Mouse (Mus musculus) liver, embryonic 11.5 days (tissue): ENCODE measurements around the gene Vgll4. TPM values are rescaled to one million over a fixed set of nuclear protein-coding genes. Genes with fewer than 3 reads are reported as not detected.
A peak's percentile ranks its signal among the peaks of the same experiment; 100 is the strongest.

ENCODE experiments used
- ATAC-seq: fragments of 200-750 bp; cut with Nextera tagmentation; replicated peaks from 2 replicates; pipeline ENCODE4 v1.8.0; 2017; ENCODE audit warnings: moderate number of reproducible peaks, mild to moderate bottlenecking, moderate TSS enrichment, moderate library complexity; ENCODE audit not compliant: low FRiP score
- DNase-seq: peaks from one replicate; pipeline ENCODE4 v3.0.0-alpha.2; 2017; ENCODE audit warnings: low spot score
- H3K27ac ChIP-seq: fragments of 300-500 bp; sonication (generic); 2 replicates; pipeline ENCODE4 v1.5.1; 2014; ENCODE audit warnings: mild to moderate bottlenecking, low read depth, low read length, control low read depth
- H3K27me3 ChIP-seq: fragments of 300-500 bp; sonication (generic); replicated peaks from 2 replicates; pipeline ENCODE4 v1.6.1; 2014; ENCODE audit warnings: low read length, mixed read lengths; ENCODE audit not compliant: control insufficient read depth, insufficient read depth
- H3K36me3 ChIP-seq: fragments of 300-500 bp; sonication (generic); 2 replicates; pipeline ENCODE4 v1.6.1; 2014; ENCODE audit warnings: mild to moderate bottlenecking, low read length, moderate library complexity, mixed read lengths; ENCODE audit not compliant: control insufficient read depth, insufficient read depth
- H3K4me1 ChIP-seq: fragments of 300-500 bp; sonication (generic); replicated peaks from 2 replicates; pipeline ENCODE4 v1.6.1; 2014; ENCODE audit warnings: low read length, mixed read lengths; ENCODE audit not compliant: control insufficient read depth, insufficient read depth
- H3K4me2 ChIP-seq: fragments of 300-500 bp; sonication (generic); 2 replicates; pipeline ENCODE4 v1.6.1; 2014; ENCODE audit warnings: mild to moderate bottlenecking, control low read depth, moderate library complexity
- H3K4me3 ChIP-seq: fragments of 300-500 bp; sonication (generic); 2 replicates; pipeline ENCODE4 v1.5.1; 2014; ENCODE audit warnings: low read depth, low read length, control low read depth
- H3K9ac ChIP-seq: fragments of 300-500 bp; sonication (generic); 2 replicates; pipeline ENCODE4 v1.6.1; 2014; ENCODE audit warnings: low read depth, low read length, control low read depth
- H3K9me3 ChIP-seq: fragments of 300-500 bp; sonication (generic); 2 replicates; pipeline ENCODE4 v1.6.1; 2016; ENCODE audit warnings: low read length, inconsistent platforms, mixed read lengths; ENCODE audit not compliant: control insufficient read depth
- WGBS: fragments of 180-500 bp; shearing (Covaris S2); extraction: QIAGEN DNeasy Blood & Tissue Kit; methylation state at CpG from one replicate; pipeline ENCODE4 v1.1.7; 2014; 5-methylcytosine and 5-hydroxymethylcytosine counted together
- polyA plus RNA-seq: library from polyadenylated mRNA; unstranded; fragments of >200 nt; fragmentation: Nextera tagmentation; extraction: Ambion mirVana; gene quantifications from 2 replicates; pipeline ENCODE4 v1.2.1, GENCODE M21; 2014

Vgll4 gene
- polyA plus RNA-seq, 1 experiment from 2014 or later = 37.8 TPM

DNA sequence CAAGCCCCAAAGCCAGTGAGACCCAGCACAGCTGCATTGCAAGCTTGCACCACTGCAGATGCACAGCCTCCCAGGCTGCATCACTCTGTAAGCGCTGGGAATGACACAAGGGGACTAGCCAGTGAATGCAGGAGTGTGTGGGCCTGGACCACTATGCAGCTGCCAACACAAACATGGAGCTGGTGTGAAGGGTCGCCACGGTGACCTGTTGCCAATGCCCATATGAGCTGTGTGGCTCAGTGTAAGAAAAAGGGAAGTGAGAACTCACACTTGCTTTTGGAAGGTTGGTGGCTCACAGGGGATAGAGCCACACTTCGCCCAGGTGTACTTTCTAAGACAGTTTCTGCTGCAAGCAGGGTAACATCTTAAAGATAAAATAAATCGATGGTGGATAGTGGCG is 83.8 kb downstream of the Vgll4 start:
- H3K4me2 ChIP-seq = no peak overlapping the region
- H3K9me3 ChIP-seq = no peaks in the 10 kb centered on the region
- DNase-seq (no peak), ATAC-seq (no peak)
- WGBS = 89% methylated on average over 6 of the region's 6 CpGs
- H3K27ac ChIP-seq = no peak overlapping the region
- no peaks in the 10 kb centered on the region for H3K27me3 ChIP-seq
- H3K9ac ChIP-seq = no peak overlapping the region
- H3K36me3 ChIP-seq = peaks cover 6% of the 10 kb centered on the region; the same call in 1 of the 2 replicates
- H3K4me1 ChIP-seq = peaks cover 59% of the 10 kb centered on the region
- no peak overlapping the region for H3K4me3 ChIP-seq

DNA sequence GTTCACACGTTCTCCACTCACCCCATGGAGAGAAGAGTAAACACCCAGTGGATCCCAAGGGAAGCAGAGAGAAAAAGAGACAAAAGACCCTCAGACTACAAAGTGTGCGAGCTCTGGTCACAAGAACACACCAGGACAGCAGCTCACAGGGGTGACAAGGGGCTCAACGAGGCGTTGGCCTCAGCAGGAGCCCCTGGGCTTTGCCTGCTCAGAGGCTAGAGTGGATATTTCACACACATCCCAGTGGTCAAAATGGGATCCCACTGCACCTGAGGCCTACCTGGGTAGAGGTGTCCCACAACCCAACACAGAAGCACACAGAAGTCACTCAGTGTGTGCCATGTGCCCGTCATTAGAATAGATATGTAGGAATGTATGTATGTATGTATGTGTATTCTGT is 84.7 kb downstream of the Vgll4 start:
- WGBS = 75% methylated on average over 5 of the region's 5 CpGs
- H3K9ac ChIP-seq = no peak overlapping the region
- no peak overlapping the region for H3K4me3 ChIP-seq
- H3K36me3 ChIP-seq = peaks cover 6% of the 10 kb centered on the region; the same call in 1 of the 2 replicates
- H3K9me3 ChIP-seq = no peaks in the 10 kb centered on the region
- H3K27ac ChIP-seq = no peak overlapping the region
- H3K27me3 ChIP-seq = no peaks in the 10 kb centered on the region
- DNase-seq (no peak), ATAC-seq (no peak)
- H3K4me1 ChIP-seq = peaks cover 62% of the 10 kb centered on the region
- H3K4me2 ChIP-seq = no peak overlapping the region

DNA sequence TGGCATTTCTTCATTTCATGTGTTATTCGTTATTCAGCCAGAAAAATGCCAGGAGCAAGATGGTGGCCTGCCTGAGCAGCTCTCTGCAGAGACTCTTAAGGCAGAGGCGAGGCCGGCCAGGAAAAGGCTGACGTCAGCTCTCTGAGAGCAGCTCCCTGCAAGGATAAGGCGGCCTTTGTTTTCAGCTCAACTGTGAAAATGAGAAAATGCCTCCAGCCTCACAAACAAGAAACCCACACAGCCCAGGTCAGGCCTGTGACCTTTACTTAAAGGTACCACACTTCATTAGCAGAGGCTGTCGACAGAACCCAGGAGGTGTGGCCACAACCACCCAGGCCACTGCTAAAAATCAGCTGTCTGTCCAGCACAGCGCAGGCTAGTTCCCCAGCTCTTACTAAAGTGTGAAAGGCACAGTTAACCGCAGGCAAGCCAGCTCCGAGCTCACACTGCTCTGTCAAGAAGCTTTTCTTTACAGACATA is 86.5 kb downstream of the Vgll4 start:
- peak; percentile 65 for DNase-seq
- ATAC-seq = peak; percentile 69
- 12% methylated on average over 9 of the region's 9 CpGs for WGBS

DNA sequence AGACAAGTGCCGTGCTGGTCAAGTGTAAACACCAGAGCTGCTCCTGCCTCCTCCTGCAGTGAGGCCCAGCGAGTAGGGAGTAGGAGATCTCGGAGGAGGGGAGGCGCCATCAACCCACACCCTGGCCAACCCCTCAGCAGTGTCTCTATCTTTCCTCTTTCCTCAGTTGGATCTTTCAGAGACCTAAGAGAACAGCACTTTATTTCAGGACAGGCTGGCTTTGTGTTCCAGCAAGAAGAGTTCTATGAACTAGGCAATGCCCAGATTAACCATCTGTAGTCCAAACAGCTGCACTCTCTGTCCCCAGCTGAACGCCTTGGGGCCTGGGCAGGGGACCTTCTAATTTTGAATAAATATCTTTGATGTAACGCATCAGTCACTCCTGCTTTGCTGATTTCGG is 87.1 kb downstream of the Vgll4 start:
- Histone ChIP-seq H3K9me3 (no peaks in the 10 kb centered on the region), H3K36me3 (peaks cover 6% of the 10 kb centered on the region; the same call in 1 of the 2 replicates), H3K9ac (no peak overlapping the region), H3K4me2 (peak overlapping the region; percentile 43), H3K27ac (peak overlapping the region; percentile 82; the same call in 1 of the 2 replicates), H3K27me3 (no peaks in the 10 kb centered on the region), H3K4me3 (no peak overlapping the region), H3K4me1 (peaks cover 77% of the 10 kb centered on the region)
- no peak for DNase-seq
- WGBS = 45% methylated on average over 7 of the region's 7 CpGs
- peak; percentile 52 for ATAC-seq

More for the DNA sequence above, 86.5 kb downstream of the Vgll4 start:
- peak overlapping the region; percentile 82 for H3K27ac ChIP-seq
- H3K36me3 ChIP-seq = peaks cover 6% of the 10 kb centered on the region; the same call in 1 of the 2 replicates
- no peak overlapping the region for H3K4me3 ChIP-seq
- H3K27me3 ChIP-seq = no peaks in the 10 kb centered on the region
- peaks cover 73% of the 10 kb centered on the region for H3K4me1 ChIP-seq
- H3K4me2 ChIP-seq = peak overlapping the region; percentile 43
- H3K9ac ChIP-seq = peak overlapping the region; percentile 45
- H3K9me3 ChIP-seq = no peaks in the 10 kb centered on the region

DNA sequence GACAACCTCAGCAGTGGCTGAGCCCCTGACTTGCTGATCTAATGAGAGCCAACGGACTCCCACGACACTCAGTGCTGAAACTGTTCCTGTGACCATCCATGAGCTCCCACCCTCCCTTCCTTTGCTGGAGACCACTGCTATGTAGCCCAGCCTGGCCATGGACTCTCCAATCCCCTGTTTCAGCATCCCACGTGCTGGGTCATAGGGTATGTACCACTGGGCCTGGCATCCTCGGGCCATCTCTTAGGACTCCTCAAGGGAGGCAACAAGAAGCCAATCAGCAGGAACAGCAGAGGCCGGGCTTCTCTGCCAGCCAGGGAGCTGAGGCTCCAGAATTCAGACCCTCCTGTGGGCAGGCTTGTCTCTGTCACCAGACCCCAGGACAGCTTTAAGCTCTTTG is 87.6 kb downstream of the Vgll4 start:
- H3K27ac ChIP-seq = peak overlapping the region; percentile 29; the same call in 1 of the 2 replicates

DNA sequence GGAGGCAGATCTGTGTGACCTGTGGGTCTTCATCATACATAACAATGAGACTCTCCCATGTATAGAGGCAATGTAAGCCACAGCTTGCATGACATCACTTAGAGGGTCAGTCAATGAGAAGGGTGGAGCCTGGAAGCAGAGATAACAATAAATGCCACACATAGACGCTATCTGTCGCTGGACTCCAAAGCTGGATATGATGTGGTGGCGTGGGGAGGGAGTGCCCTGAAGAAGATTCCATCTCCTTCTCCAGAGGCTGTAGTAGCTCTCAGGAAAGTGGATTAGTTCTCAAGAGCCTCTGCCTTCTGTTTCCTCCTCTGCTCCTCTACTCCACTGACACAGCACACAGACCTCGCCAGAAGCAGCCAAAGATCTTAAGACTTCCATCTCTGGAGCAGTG is 89.0 kb downstream of the Vgll4 start:
- peak overlapping the region; percentile 1; the same call in 1 of the 2 replicates for H3K27ac ChIP-seq
- no peaks in the 10 kb centered on the region for H3K27me3 ChIP-seq
- DNase-seq (no peak), ATAC-seq (no peak)
- no peak overlapping the region for H3K4me2 ChIP-seq
- H3K9ac ChIP-seq = no peak overlapping the region
- H3K9me3 ChIP-seq = no peaks in the 10 kb centered on the region
- WGBS = 37% methylated on average over 4 of the region's 4 CpGs
- no peak overlapping the region for H3K4me3 ChIP-seq
- H3K4me1 ChIP-seq = peaks cover 85% of the 10 kb centered on the region
- peaks cover 4% of the 10 kb centered on the region; the same call in 1 of the 2 replicates for H3K36me3 ChIP-seq

More for the DNA sequence above, 87.6 kb downstream of the Vgll4 start:
- 79% methylated on average over 5 of the region's 5 CpGs for WGBS
- no peak overlapping the region; the same call in 1 of the 2 replicates for H3K4me2 ChIP-seq
- no peaks in the 10 kb centered on the region for H3K27me3 ChIP-seq
- DNase-seq (no peak), ATAC-seq (no peak)
- no peak overlapping the region for H3K4me3 ChIP-seq
- H3K9ac ChIP-seq = no peak overlapping the region
- H3K36me3 ChIP-seq = peaks cover 6% of the 10 kb centered on the region; the same call in 1 of the 2 replicates
- no peaks in the 10 kb centered on the region for H3K9me3 ChIP-seq
- peaks cover 78% of the 10 kb centered on the region for H3K4me1 ChIP-seq

DNA sequence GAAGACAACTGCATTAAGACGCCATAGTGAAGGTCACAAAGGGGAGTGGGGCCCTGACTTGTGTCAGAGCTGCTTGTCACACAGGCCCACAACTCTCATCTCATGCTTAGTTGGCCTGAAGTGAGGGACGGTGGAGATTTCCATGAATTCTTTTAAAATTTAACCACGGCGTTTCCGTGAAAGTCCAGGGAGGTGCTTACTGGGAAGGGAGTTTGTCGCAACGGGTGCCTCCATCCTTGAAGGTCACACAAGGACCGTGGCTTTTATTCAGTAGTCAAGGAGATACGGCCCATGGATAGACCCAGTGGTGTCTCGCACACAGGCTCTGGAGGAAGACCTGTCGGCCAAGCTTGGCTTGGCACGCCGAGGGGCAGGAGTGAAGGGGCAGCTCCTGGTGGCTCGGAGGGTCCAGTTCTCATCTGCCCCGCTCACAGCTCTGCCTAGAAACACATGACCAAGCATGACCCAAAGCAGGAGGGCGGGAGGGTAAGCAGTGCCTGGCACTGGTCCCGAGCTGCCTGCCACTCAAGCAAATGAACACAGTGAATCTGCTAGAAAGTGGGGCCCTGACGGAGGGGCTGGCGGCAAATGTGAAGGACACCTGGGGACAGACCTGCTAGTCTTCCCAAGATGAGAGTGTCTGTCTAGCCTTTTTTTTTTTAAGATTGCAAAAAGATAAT is 90.8 kb downstream of the Vgll4 start:
- H3K4me1 ChIP-seq = peaks cover 91% of the 10 kb centered on the region
- DNase-seq (no peak), ATAC-seq (no peak)
- no peak overlapping the region for H3K4me2 ChIP-seq
- no peak overlapping the region; the same call in 1 of the 2 replicates for H3K27ac ChIP-seq
- no peaks in the 10 kb centered on the region for H3K9me3 ChIP-seq
- WGBS = 80% methylated on average over 19 of the region's 19 CpGs
- H3K27me3 ChIP-seq = no peaks in the 10 kb centered on the region
- no peak overlapping the region for H3K9ac ChIP-seq
- H3K36me3 ChIP-seq = no peaks in the 10 kb centered on the region
- H3K4me3 ChIP-seq = no peak overlapping the region

DNA sequence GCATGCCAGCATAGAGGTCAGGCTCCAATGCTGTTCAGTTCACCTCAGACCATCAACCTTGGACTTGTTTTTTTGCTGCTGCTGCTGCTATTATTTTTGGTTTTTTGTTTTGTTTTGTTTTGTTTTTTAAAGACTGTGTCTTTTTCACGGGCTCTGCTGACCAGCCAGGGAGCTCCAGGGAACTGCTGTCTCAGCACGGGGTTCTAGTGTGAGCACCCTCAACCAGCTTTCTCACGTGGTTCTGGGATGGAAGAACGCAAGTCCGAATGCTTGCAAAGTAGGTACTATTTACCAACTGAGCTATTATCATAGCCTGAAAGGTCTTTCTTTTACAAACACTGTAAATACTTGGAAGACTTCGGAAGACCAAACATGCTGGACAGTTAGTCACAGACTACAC is 93.2 kb downstream of the Vgll4 start:
- Histone ChIP-seq H3K4me3 (no peak overlapping the region), H3K9ac (0 out of 2 replicates have a peak overlapping the region, but pooled peaks have one; percentile 4), H3K36me3 (no peaks in the 10 kb centered on the region), H3K4me2 (no peak overlapping the region), H3K4me1 (peaks cover 82% of the 10 kb centered on the region), H3K9me3 (no peaks in the 10 kb centered on the region), H3K27me3 (no peaks in the 10 kb centered on the region), H3K27ac (no peak overlapping the region; the same call in 1 of the 2 replicates)
- WGBS = 75% methylated on average over 6 of the region's 6 CpGs
- no peak for ATAC-seq
- DNase-seq = no peak

DNA sequence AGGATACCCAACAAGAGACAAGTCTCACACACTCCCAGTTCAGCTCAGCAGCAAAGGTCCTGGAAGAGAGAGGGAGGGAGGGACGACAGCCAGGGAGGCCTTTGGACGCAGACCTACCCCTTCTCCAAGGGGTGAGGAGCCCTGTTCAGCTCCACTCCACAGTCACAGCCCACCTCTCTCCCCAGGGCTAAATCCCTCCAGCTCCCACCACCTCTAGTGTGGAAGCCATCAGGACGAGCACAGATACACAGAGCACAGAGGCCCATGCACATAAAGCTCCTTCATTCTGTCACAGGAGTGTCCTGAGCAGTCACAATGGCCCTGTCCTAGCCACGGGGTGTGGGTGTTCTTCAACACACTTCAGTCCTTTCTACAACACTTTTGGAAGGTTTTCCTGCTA is 93.8 kb downstream of the Vgll4 start:
- H3K9ac ChIP-seq = 0 out of 2 replicates have a peak overlapping the region, but pooled peaks have one; percentile 4
- no peak overlapping the region for H3K4me2 ChIP-seq
- peak overlapping the region; percentile 89 for H3K27ac ChIP-seq
- no peaks in the 10 kb centered on the region for H3K27me3 ChIP-seq
- no peaks in the 10 kb centered on the region for H3K9me3 ChIP-seq
- no peak for DNase-seq
- no peak for ATAC-seq
- H3K4me1 ChIP-seq = peaks cover 77% of the 10 kb centered on the region
- no peaks in the 10 kb centered on the region for H3K36me3 ChIP-seq
- WGBS = 42% methylated on average over 4 of the region's 4 CpGs
- no peak overlapping the region for H3K4me3 ChIP-seq
